Mouse (Mus musculus): ENCODE data around the gene Tox3.

Gene Tox3

DNA sequence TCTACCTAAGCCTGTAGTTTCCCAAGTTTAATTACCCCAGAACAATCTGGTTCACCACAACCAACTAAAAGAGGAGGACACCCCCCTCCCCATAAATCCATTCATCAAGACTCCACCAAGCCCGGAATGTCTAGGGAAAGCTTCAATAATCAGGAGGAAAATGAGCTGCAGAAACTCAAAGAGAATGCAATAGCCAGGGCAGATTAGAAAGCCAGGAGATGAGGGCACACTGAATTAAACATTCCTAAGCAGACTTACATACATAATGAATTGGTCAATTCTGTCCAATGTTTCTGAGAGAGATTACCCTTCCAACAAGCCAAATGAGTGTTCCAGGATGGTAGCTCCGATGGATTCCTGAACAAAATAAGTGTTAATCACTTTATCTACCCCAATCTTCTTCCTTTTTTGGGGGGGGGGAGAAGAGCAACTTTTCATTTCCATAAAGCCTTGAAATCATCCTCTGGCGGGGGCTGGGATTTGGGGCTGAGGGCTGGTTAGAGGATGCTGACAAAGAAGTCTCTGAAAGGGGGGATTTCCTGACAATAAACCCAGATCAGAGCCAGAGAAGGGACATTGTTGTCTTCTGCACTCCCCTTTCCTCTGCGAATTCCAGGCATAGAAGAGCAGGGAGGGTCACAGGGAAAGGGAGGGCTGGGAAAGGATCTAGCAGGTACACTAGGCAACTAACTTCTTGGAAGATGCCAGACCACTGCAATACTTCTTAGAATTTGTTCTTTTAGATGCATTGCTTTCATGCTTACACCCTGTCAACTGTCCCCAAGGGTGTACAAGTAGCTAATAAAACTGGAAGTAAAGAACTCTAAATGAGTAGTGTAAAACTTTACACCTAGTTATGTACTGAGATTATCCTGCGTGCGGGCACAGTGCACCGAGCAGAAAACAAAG is 17.5 kb downstream of the Tox3 start:
- in situ Hi-C loops (cut with MboI) = no loop called here

DNA sequence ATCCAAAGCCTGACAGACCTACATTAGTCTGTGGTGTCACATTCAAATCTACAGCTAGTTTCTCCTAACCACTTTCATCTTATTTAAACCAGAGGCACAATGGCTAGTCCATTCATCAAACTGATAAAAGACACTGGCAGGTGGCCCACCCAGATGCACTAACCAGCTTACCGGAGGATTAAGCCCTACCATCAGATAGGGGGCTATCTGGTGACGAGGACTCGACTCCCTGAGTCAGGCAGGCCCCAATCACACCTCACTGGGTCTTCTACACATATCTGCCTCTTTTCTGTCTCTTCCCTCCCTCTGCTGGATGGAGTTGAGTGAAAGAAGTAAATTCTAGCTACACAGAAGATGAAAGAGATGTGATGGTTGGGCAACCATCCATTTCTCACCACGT is 24.3 kb downstream of the Tox3 start:
- in situ Hi-C loops (cut with MboI) = no loop called here

DNA sequence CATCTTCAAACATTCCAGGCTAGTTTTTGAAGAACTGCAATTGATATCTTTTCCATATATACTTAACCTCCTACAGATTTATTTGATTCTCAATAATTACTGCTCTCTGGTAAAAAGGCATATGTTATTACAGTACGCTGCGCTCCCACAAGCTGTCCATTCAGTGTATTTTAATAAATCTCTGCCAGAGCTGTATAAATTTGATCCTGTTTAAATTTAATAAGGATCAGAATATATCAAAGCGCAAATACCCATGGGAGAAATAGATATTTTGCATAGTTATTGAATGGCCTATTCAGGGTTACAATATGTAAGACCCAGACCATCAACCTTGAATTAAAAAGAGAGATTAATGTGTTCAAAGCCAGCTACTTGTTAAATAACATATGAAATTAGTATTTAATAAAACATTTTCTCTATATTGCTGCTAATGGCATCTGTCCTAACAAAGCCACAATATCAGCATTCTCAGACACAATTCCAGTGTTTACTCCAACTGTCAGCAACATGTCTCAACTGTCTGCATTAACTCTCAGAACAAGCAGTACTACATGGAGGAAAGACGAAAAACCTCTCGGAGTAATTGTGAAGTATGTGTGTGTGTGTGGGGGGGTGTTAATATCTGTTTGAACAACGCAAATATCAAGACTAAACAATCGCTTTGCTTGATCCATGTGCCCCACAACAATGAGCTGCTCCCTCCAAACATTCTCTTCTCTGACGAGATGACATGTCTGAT is 25.3 kb downstream of the Tox3 start:
- in situ Hi-C loops (cut with MboI) = no loop called here

DNA sequence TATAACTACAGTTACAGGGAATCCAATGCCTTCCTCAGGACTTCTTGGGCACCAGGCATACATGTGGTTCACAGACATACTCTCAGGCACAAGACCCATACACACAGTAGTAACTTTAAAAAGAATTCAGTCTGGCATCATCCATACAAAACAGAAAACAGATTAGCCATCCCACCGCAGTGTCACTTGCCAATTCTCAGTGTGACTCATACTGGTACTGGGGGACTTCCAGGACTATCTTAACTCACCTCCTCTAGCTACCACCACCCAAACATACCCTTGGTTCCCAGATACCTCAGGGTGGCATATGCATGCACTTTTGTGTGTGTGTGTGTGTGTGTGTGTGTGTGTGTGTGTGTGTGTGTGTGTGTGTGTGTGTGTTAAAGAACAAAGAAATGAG is 26.9 kb downstream of the Tox3 start:
- in situ Hi-C loops (cut with MboI) = no loop called here

DNA sequence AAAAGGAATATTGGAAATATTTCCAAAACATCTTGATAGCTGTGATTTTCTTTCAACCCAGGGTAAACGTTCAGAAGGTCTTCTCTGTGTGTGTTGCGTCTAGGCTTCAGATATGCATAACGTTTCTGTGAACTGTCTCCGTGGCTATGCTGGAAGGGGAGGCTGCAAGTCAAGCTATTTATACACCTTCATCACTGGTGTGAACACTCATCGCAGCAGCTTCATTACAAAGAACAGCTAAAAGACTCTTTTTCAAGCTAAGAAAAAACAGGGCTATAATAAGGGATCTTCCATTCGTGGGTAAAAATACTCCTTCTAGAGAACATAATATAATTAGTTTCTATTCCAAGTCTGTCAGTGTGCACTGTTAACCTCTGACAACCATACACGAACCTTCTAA is 33.8 kb downstream of the Tox3 start:
- in situ Hi-C loops (cut with MboI) = no loop called here

DNA sequence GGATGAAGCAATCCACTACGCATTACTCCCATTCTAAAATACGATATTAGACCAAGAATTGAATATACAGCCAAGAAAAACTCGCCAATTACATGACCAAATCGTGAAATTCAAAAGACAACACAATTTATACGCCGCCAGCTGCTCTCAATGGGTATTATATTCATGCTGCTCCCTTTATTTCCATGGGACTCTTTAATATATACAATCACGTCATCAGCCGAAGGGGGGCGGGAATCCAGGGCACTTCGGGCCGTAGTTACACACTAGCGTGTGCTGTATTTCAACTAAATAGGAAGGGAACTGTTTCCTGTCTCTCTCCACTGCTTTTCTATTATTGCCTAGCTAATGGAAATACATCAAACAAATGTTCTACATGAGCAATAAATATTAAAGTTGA is 45.2 kb downstream of the Tox3 start:
- in situ Hi-C loops (cut with MboI) = no loop called here

DNA sequence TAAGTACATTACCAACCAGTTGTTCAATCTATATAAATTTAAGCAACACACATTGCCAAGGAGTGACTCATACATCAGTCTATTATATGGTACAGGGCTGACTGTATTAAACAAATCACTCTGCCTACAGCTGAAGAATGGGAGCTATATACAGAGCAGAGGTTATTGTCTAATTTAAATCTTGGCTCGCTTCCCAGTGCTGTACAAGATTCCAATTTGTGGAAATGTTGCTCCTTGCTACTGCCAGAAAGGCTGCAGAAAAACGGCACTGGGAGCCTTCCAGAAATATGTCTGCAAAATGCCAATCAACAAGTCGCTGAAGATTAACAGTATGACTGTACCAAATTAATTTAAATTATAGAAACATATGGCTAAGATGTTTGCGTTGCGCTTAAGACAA is 45.9 kb downstream of the Tox3 start:
- in situ Hi-C loops (cut with MboI) = no loop called here

DNA sequence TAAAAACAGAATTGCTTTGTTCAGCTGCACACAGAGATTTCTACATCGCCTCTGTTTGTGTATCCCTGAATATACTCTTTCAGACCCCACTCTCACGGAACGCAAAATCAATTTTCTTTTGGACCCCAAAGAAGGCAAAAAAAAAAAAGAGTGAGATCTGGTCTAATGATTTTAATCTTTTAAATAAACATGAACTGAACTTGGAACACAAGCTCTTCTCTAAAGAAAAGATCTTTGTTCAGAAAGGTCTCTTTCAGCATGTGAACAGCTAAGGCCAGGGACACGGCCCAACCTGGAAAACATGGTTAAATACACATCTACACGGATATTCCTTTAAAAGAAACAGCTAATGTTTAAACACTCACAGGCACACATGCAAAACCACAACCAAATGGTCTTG is 46.6 kb downstream of the Tox3 start:
- in situ Hi-C loops (cut with MboI) = no loop called here

DNA sequence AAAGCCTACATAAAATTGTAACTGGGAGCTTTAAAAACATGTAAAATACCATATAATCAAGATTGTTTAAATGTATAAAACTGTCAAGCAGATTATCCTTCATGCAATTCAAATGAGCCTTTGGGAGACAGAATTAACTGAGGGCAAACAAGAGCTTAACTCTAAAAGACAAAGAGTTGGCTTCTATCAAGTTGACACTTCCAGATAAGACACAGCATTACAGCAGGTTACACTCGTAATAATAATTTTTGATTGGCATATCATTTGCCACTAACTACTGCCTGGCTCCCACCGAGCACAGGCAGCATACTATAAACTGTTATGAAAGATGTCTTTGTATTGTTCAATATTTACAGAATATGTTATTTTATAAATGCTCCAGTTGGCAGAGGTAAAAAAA is 47.2 kb downstream of the Tox3 start:
- in situ Hi-C loops (cut with MboI) = no loop called here

DNA sequence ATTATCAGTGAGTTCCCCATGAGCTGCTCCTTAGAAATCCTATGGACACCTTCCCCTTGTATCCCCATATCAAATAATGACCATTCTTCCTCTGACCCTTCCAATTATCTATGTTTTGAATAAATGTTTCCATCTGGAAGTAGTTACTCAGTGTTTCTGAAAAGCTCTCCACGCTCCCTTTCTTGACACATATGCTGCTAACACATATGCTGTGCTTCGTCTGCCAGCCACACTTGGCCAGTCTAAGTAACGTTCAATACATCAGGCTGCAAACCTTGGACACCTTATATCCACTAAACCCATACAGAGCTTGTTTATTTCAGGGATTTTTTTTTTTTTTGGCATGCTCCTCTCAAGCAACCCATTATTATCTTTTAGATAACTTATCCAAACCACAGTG is 54.1 kb downstream of the Tox3 start:
- in situ Hi-C loops (cut with MboI) = no loop called here

DNA sequence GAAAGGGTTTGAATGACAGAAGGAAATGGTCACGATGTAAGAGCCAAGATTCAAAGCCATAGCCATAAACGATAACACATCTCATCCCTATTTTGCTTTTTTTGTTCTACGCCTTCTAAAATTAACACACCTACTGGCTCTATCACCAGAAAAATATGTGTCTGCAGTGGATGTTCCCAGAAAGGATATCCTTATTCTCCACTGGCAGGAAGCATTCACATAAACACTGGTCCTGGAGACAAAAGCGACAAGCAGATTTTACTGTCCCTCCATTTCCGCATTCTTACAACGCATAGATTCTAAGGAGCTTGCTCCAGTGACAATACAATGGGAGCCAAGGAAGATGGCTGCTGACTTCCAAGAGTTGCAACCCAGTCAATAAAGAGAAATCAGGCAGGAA is 57.3 kb downstream of the Tox3 start:
- in situ Hi-C loops (cut with MboI) = no loop called here

DNA sequence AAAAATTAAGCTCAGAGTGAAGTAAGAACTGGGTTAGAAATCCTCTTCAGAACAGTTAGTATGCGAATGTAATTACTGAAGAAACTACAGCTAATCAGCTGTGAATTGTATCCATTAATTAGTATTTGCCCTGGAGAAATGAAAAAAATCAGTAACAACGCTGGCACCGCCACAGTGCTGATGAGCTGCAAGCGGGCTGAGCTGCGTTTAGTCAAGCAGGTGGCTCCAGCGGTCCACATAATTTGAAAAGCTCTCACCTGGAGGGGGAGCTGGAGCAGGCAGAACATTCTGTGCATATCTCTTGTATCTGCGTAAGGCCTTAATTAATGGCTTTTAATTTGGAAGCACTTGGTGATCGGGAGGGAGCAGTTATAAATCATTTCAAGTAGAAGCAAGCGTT is 71.4 kb downstream of the Tox3 start:
- in situ Hi-C loops (cut with MboI) = no loop called here

DNA sequence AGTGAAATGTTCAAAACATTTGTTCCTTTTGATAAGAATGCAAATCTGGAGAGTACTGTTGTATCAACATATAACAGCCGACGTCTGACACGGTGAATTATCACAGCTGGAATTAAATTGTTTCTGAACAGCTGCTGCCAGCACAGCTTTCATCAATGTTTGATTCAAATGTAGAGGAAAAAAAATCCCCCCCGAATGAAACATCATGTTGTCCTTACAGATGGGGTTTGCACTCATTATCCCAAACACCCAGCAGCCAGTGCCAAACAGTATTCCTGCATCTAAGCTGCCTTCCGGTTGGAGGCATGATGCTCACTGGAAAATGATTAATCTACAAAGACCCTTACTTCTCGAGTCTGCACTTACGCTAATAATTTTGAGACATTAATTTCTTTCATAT is 75.0 kb downstream of the Tox3 start:
- in situ Hi-C loops (cut with MboI) = no loop called here

DNA sequence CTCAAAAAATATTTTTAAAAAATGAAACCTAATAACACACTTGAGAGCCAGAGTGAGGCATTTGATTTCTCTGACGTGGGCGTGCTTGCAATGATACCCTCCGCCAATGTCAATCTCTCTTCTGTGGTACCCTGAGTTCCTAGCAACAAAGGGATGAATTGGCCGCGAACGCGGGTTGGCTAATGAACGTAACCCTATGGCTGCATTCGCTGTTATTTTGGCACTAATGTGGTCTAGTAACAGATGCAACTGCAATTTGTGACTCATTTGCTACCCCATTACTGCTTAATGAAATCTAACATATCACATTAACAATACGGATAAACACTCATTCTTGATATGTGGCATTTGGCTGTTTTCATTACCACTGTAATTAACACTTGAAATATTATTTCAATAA is 76.2 kb downstream of the Tox3 start:
- in situ Hi-C loops (cut with MboI) = no loop called here

DNA sequence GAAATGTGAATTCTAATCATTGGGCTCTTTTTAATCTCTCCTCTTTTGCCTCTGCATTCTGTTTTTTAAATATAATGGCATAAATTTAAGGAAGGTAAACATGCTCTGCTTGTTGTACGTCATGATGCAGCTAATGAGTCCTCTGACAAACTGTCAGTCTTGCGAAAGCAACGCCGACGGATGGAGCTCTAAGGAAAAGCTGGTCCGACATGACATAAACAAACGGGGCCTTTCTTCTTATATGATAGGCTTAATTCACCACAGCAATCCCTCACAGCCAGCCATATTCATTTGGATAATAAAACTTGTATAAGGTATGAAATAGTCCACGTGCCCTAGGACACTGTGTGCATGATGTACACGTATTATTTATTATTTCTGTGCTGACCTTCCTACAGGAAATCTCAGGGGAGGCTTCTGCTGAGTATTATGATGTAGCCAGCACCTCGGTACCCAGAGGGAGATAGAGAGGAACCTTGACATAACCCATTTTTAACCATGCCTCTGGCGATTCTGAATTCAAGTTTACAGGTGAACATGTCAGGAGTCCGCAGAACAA is 80.4 kb downstream of the Tox3 start:
- in situ Hi-C loops (cut with MboI) = no loop called here

DNA sequence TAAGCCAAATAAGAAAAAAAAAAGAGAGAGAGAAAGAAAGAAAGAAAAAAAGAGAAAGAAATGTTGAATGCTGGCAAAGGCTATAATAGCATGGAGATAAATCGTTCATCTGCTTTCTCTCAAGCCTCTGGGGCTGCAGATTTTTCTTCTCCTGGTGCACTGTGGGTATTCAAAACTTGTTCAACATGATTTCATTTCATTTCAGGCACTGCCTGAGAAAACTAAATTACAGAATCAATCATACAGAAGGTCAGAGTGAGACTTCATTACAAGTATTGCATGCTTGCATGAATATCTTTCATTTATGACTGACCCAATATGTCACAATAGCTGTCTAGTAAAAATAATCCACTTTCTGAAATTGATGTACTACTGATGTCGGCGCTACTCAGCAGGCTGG is 81.2 kb downstream of the Tox3 start:
- in situ Hi-C loops (cut with MboI) = no loop called here

DNA sequence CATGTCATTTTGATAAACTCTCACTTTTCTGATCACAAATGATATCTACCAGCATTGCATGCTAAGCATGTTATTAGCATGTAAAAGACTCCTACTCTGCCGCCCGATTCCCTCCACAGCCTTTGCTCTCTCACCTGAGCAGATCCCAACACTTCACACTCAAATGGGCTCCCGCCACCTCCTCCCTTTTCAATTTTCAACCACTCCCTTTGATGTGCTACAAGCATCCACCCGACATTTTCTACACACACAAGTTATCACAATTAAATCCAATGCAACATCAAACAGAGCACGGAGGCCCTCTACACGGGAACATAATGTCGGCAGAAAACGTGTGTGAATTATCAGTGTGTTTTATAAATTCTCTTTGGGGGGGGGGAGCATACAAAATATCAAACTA is 81.9 kb downstream of the Tox3 start:
- in situ Hi-C loops (cut with MboI) = no loop called here

DNA sequence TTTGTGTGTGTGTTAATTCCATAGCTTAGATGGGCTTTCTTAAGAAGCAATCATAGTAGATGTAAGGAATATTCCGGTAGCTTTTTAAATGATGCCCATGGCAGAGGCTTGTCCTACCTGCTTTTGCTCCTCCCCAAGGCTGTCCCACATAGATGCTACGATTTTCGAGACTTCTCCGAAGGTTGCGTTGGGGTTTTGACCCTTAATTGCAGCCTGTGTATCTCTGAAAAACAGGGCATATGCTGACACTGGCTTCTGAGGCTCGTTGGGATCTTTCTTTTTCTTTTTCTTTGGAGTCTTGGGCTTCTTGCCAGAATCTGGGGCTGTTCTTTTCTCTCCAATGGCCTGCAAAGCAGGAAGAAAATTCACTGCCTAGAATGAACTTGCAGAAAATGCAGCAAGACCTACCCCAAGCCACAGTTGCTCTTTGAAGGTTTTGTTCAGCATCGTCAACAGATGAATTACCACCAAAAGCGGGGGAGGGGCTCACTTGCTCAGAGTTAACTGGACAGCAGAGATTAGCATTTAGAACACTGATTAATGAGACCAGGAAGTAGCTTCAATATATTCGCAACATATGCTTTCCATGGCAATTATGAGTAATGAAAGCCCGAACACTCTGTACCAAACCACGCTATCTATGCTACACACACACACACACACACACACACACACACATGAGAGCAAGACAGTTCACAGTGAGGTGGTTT is 93.8 kb downstream of the Tox3 start:
- in situ Hi-C loops (cut with MboI) = no loop called here

DNA sequence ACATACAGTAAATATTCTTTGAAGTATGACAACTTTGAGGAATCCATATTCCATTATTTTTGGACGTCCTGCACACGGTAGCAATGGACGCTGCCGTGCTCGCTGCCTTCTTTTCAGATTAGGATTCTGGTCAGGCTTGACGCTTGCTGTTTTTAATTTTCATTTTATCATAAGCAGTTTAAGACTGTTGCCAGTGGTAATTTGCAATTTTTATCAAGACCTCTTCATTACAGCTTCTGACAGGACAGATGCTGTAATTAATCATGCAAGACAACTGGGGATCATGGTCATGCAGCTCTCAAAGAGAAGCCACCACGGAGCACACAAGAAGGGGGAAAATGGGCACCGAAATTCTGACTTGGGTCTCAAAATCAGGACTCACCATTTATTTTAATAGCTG is 101.8 kb downstream of the Tox3 start:
- in situ Hi-C loops (cut with MboI) = no loop called here

DNA sequence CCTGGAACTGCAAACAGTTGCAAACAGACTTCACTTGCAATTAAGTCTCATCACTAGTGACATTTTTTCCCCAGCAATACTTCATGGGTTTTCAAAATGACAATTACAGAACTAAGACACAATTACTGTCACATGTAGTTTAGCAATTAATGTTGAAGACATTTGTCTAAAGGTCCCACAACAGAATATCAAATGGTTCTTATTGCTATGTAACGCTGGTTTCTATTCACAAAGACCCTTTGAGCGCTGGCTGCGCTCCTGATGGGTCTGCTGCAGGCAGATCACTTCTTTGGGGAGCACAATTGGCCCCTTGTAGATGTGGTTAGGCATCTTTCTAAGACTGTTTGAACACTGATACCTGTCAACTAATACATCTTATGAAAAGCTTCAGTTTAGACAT is 102.3 kb downstream of the Tox3 start:
- in situ Hi-C loops (cut with MboI) = no loop called here

DNA sequence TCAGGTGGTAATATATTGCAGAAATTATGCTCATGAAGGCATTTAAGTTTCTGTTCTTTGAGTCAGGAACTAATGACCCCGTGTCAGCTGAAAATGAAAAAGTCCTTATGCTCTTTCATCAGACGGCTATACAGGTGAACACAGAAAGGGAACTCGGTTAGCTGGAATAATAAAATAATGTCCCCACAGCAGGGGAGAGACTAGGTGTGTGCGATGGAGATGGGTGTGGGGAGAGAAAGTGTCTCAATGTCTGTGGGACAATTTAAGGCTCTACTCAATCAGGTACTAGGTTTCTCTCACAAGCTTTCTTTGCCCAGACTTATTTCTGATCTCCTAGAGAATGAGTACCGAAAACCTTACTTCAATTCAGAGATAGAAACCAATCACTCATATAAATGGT is 103.0 kb downstream of the Tox3 start:
- in situ Hi-C loops (cut with MboI) = no loop called here

DNA sequence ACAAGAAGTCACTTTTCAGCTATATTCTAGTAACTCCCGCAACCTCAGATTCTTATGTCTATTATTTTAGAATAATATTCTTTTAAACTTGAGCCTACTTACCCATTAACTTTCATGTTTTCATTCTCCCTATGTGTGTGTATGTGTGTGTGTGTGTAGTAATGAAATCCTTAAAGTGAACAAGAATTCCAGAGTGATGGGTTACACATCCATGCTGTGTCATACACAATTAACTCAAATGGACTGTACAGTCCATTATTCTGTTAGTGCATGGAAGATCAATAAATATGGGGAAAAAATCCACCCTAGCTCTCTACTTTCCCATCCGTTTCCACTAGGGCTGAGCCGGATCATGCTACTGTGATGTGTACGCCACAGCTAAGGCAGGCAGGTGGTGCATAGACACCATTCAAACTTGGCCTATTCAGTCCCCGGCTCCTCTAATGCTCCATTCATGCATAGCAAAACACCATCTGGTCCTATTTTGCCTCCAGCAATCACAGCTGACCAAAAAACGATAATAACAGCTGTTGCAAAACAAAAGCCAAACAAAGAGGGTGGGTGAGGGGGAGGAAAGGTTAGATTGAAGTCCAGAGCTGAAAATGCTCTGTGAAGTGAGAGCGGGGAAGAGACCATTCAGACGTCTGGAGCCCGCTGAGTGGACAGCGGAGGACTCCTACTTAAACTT is 103.5 kb downstream of the Tox3 start:
- in situ Hi-C loops (cut with MboI) = no loop called here

Measured in mature B cell (primary cell).